Mouse (Mus musculus) megakaryocyte, embryonic 14.5 days (primary cell): ENCODE measurements at regions not wholly inside any gene's neighbourhood (a gene's known extent, or its start where the extent isn't known, plus 50 kb on each side); places are given as distances from the start of the nearest gene placed in this dataset.

Experiments
- FLI1 ChIP-seq: IDR thresholded peaks from 2 replicates; pipeline ENCODE4 v1.6.1; 2012; ENCODE audit warnings: low read length, inconsistent platforms, mixed read lengths
- GATA1 ChIP-seq: IDR thresholded peaks from 3 replicates; pipeline ENCODE4 v1.6.1; 2012; ENCODE audit warnings: mixed read lengths, low read length, inconsistent platforms, borderline replicate concordance

- TF ChIP-seq GATA1 (no peak), FLI1 (no peak)
Observed at GRCm38 (mm10) chr7:79540246-79540645, 74.1 kb upstream of the Polg start.
